Mouse (Mus musculus) spleen, postnatal 14 days (tissue): ENCODE data around the gene Olfr810.

ENCODE experiments used
- DNase-seq, 2 experiments: peaks; one replicate each; pipeline ENCODE4 v3.0.0; 2021 to 2022; ENCODE audit warnings: low spot score in 2 of 2

Olfr810 gene

DNA sequence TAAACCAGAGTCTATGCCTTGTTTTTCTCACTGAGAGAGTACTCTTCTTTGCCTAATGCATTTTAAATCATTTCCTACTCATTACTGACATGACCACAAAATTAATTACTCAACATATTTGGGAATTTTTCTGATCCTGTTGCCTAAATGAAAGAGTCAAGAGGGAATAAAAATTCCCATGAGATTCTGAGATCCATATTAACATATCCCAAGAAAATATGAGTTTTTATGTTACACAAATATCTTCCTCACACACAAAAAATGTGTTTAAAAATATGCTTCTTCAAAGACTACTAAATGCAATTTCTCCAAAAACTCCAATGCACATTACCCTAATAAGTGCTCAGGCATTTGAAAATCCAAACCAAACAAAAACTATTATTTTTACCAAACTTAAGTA lies at the start of gene Olfr810:
TSS of gene Olfr810 (minus strand) at position 101 of the 400 bp plus-strand sequence.
- DNase-seq = no peak

DNA sequence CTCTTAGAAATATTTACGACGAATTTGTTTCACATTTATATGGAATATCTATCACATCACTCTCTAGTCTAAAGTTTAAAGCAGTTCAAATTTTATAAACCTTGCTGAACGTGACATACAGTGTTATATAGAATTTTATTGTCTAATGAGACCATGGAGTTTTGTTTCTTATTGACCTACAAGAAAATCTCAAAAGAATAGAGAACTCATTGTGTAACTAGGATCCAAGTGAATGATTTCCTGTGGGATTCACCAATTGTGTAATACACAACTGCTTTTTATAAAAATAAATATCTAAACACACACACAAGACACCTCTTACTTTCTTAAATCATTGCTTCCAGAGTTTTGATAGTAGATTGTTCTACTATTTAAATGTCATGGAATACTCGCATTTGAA lies 9.6 kb upstream of the Olfr810 start, which contains the start of gene Olfr811:
TSS of gene Olfr811 (minus strand) at position 101 of the 400 bp plus-strand sequence.
- no peak for DNase-seq

DNA sequence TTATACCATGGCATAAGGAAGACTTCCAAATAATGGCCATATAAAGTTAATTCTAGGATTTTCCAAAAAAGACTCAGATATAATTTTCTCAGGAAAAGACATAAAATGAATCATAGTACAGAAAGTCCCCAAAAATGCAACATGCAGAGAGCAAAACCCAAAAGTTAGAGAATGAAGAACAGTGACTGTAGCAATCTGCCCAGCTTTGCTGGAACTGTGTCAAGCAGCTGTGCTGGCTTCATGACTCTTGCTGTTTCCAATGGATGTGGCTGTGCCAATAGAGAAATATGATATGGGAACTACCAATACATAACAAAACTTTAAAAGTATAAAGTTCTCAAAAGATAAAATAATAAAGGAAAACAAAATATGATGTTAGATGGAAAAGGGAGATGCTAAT lies 16.6 kb downstream of the Olfr810 start:
- no peak for DNase-seq

DNA sequence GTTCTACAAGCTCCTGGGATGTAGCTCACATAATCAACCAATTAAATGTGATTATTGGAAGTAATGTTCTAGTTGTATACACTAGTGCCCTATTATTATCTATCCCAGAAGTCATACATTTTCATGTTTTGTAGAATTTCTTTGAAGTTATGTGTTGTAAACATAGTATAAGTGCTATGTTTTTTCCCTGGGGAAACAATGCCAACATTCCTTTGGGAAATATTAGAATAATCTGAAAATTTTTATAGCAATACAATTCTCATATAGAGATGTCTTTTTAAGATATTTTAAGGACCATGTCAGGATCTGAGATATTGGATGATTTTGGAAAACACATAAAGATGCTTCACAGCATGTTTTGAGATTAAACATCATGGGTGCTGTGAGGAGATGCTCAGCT lies 20.4 kb downstream of the Olfr810 start, which contains the start of gene Olfr809:
TSS of gene Olfr809 (plus strand) at position 301 of the 400 bp plus-strand sequence.
- DNase-seq = no peak

DNA sequence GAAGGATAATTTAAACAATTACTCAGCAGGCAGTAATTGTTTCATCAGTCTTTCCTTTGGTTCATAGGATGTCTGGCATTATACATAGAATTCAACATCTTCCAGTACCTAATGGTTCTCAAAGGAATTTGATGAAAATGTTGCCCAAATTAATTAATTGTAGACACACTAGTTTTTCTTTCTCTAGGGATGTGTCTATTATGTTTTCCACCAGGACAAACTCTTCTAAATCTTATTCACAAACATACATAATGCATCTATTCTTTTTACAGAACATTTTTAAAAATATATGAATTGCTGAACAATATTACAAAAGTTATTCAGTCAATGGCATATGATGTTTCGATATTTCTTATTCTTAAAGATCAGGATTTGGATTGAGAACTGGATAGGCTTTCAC lies 29.5 kb downstream of the Olfr810 start, which contains the start of gene Olfr808:
TSS of gene Olfr808 (plus strand) at position 301 of the 400 bp plus-strand sequence.
- no peak for DNase-seq

DNA sequence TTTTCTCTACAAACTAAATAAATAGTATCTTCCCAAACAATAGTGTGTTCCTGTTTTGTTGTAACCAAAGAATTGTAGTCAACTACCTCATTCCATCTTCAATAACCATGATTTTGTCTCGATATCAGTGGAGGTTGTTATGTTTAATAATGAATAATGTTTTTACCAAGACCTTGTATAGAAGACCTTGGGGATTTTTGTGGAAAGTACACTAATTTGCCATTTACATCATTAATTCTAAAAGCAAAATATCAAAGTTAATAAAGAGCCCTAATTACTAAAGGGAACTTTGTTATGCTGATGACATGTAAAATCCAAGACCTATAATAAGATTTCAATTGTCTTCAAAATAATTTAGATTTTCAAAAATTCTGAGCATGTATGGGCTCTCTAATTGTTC lies 37.0 kb downstream of the Olfr810 start, which contains the start of gene Olfr807:
TSS of gene Olfr807 (minus strand) at position 101 of the 400 bp plus-strand sequence.
- DNase-seq = no peak

DNA sequence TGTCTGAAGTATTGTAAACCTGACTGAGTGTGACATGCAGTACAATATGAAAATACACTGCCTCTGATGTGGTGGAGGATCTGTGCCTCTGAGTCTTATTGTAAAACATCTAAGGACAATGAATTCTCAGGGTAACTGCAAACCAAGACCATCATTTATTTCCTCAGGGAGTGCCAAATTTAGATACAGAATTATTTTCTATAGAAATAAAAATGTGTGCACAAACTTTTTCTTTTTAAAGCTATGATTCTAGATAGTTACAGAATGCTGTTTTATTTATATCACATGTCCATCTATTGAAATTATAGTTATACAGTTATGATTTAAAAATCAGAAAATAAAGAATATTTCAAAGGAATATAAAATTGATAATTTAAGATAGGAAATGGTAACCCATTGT lies 52.9 kb downstream of the Olfr810 start, which contains the start of gene Olfr806:
TSS of gene Olfr806 (minus strand) at position 101 of the 400 bp plus-strand sequence.
- DNase-seq = no peak
